Mouse (Mus musculus): Measurements from ENCODE around the gene Amph. TPM values are rescaled to one million over a fixed set of nuclear protein-coding genes. Genes with fewer than 3 reads are reported as not detected.
"Not testable (repeated sequence)": the region's sequence is repeated elsewhere in the genome, so short reads cannot be mapped to it uniquely, and the experiment has no call there.

Gene Amph
- 1.8 and 2.0 TPM in 2 replicates for polyA plus RNA-seq (2014; fragmentation: Nextera tagmentation; extraction: Ambion mirVana)

DNA sequence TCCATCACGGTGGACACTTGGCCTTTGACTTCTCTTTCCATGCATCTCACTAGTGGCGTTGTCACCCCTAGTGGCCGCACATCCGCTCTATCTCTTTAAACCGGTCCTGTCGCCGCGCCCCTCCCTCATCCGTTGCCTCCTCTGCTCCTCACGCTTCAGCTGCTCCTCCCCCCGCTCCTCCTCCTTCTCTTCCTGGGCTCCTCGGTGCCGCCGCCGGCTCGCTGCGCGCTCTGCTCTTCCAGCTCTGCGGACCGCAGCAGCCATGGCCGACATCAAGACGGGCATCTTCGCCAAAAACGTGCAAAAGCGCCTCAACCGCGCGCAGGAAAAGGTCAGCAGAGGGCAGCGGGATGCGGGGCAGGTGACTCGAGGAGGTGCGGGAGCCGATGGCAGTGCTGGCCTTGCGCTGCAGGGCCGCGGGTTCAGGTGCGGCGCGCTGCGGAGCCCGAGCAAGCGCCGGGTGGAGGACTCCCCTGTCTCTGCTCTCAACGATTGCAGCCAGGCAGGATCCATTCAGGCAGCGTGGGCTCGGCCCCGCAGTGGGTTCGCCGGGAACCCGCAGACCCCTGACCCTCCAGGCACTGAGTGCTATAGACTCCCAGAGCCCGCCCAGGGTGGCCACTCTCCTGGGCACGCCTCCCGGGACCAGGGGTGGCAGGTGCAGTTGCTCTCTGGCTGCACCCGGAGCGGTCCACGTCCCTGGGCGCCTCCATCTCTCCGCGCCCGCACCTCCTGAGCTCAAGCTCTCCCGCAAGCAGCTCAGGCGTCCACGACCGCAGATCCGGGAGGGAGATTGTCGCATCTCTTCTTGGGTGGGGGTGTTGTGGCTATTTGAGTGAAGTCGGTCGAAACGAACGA lies at the start of gene Amph:
Gene Amph, plus strand, starts transcription at position 35 of the 858 bp plus-strand sequence.
- Histone ChIP-seq H3K4me1 (ENCODE audit: control insufficient read depth, insufficient read depth, low read length) (no peaks in the 10 kb centered on the region), H3K4me3 (ENCODE audit: low read depth, low read length) (peak within 1 kb of the TSS; percentile 71), H3K27ac (ENCODE audit: low read depth, low read length) (no peak within 1 kb of the TSS), H3K4me2 (peak within 1 kb of the TSS; percentile 98), H3K9me3 (replicated peaks; ENCODE audit: control insufficient read depth, low read length) (no peaks in the 10 kb centered on the region), H3K36me3 (ENCODE audit: control insufficient read depth, insufficient read depth, low read length) (no peaks in the 10 kb centered on the region), H3K9ac (ENCODE audit: low read depth, low read length) (peak within 1 kb of the TSS; percentile 62), H3K27me3 (ENCODE audit: control insufficient read depth, insufficient read depth, low read length) (peaks cover 14% of the 10 kb centered on the region)
- ATAC-seq (replicated peaks; ENCODE audit: insufficient number of reproducible peaks, low FRiP score, low TSS enrichment), result peak; percentile 83
- WGBS (ENCODE audit: insufficient replicate concordance), result under 1% methylated on average over 70 of the region's 70 CpGs

GRCm38 (mm10) chr13:18903623-18904022 lies 44.4 kb upstream of the Amph start:
- Histone ChIP-seq H3K4me3 (ENCODE audit: low read depth, low read length) (no peak overlapping the region), H3K36me3 (ENCODE audit: control insufficient read depth, insufficient read depth, low read length) (no peaks in the 10 kb centered on the region), H3K27ac (ENCODE audit: low read depth, low read length) (no peak overlapping the region), H3K9ac (ENCODE audit: low read depth, low read length) (no peak overlapping the region), H3K4me1 (ENCODE audit: control insufficient read depth, insufficient read depth, low read length) (no peaks in the 10 kb centered on the region), H3K27me3 (ENCODE audit: control insufficient read depth, insufficient read depth, low read length) (no peaks in the 10 kb centered on the region), H3K9me3 (replicated peaks; ENCODE audit: control insufficient read depth, low read length) (no peaks in the 10 kb centered on the region), H3K4me2 (no peak overlapping the region)
- ATAC-seq (replicated peaks; ENCODE audit: insufficient number of reproducible peaks, low FRiP score, low TSS enrichment), result no peak
- WGBS (ENCODE audit: insufficient replicate concordance), result 86% methylated on average over 6 of the region's 6 CpGs

DNA sequence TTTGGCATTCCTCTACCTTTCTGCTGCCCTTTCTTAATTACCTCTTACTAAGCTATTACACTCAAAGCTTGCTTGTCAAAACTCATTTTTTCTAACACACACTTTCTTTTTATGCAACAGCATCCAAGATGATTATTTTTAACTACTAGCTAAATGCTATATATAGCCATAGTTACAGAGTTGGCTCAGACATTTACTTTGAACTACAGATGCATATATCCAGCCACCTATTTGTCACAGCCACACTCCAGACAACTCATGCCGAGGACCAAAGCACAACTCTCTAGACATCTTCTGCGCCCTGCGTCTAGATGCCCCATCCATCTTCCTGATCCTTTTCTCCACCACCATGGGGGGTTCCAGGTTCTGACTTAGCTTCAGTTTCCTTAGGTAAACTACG lies 33.2 kb upstream of the Amph start:
- no peak overlapping the region for H3K4me3 ChIP-seq (ENCODE audit: low read depth, low read length)
- no peaks in the 10 kb centered on the region for H3K27me3 ChIP-seq (ENCODE audit: control insufficient read depth, insufficient read depth, low read length)
- ATAC-seq (replicated peaks; ENCODE audit: insufficient number of reproducible peaks, low FRiP score, low TSS enrichment), result no peak
- H3K9me3 ChIP-seq (replicated peaks; ENCODE audit: control insufficient read depth, low read length), result no peaks in the 10 kb centered on the region
- no peaks in the 10 kb centered on the region for H3K36me3 ChIP-seq (ENCODE audit: control insufficient read depth, insufficient read depth, low read length)
- H3K27ac ChIP-seq (ENCODE audit: low read depth, low read length), result no peak overlapping the region
- 73% methylated on average over 4 of the region's 4 CpGs for WGBS (ENCODE audit: insufficient replicate concordance)
- H3K9ac ChIP-seq (ENCODE audit: low read depth, low read length), result no peak overlapping the region
- no peak overlapping the region for H3K4me2 ChIP-seq
- H3K4me1 ChIP-seq (ENCODE audit: control insufficient read depth, insufficient read depth, low read length), result no peaks in the 10 kb centered on the region; the same call in 1 of the 2 replicates

DNA sequence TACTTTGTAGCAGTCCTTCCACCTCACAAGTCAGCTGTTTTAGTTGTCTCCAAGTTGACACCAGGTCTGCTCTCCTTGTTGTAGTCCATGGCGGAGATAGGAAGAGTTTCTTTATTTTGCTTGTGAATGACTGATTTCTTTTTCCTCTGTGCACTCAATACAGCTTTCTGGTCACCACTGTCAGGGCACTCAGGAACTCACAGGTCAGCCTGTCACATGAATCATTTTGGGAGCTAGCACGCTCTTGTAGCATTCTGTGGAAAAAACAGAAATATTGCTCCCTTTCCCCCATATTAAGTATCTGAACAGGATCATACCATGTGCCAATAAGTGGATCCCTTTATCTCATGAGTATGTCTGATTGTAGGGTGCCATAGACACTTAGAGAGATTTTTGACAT lies 14.8 kb upstream of the Amph start:
- not testable (repeated sequence) for H3K9me3 ChIP-seq (replicated peaks; ENCODE audit: control insufficient read depth, low read length); H3K4me2 ChIP-seq; H3K4me1 ChIP-seq (ENCODE audit: control insufficient read depth, insufficient read depth, low read length); H3K27ac ChIP-seq (ENCODE audit: low read depth, low read length); H3K9ac ChIP-seq (ENCODE audit: low read depth, low read length); H3K4me3 ChIP-seq (ENCODE audit: low read depth, low read length); H3K36me3 ChIP-seq (ENCODE audit: control insufficient read depth, insufficient read depth, low read length); ATAC-seq (replicated peaks; ENCODE audit: insufficient number of reproducible peaks, low FRiP score, low TSS enrichment); H3K27me3 ChIP-seq (ENCODE audit: control insufficient read depth, insufficient read depth, low read length)
- 38% methylated on average over 1 of the region's 2 CpGs for WGBS (ENCODE audit: insufficient replicate concordance)

DNA sequence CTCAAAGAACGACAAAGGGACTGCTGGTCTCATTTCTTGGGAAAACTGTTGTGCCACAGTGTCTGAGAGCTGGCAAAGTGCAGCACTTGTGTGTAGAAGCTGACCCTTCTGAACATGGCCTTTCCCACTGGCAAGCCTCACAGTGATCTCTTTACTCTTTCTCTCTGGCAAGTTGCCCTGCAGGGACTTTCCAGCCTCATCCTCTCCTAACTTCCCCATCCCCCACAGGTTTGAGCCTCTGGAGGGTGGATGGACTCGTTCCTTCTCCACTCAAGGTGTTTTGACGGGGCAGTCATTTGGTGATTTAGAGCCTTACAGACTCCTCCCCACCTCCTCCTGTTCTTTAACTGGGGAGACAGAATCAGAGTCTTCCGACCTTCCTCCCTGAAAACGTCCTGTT lies 319 bp upstream of the Amph start:
- no peak overlapping the region for H3K9ac ChIP-seq (ENCODE audit: low read depth, low read length)
- H3K4me2 ChIP-seq, result peak overlapping the region; percentile 98
- H3K27me3 ChIP-seq (ENCODE audit: control insufficient read depth, insufficient read depth, low read length), result peaks cover 14% of the 10 kb centered on the region
- H3K4me1 ChIP-seq (ENCODE audit: control insufficient read depth, insufficient read depth, low read length), result no peaks in the 10 kb centered on the region
- 0 out of 2 replicates have a peak, but pooled peaks have one; percentile 15 for ATAC-seq (replicated peaks; ENCODE audit: insufficient number of reproducible peaks, low FRiP score, low TSS enrichment)
- no peaks in the 10 kb centered on the region for H3K9me3 ChIP-seq (replicated peaks; ENCODE audit: control insufficient read depth, low read length)
- no peaks in the 10 kb centered on the region for H3K36me3 ChIP-seq (ENCODE audit: control insufficient read depth, insufficient read depth, low read length)
- H3K27ac ChIP-seq (ENCODE audit: low read depth, low read length), result no peak overlapping the region
- H3K4me3 ChIP-seq (ENCODE audit: low read depth, low read length), result peak overlapping the region; percentile 71
- 20% methylated on average over 5 of the region's 5 CpGs for WGBS (ENCODE audit: insufficient replicate concordance)

DNA sequence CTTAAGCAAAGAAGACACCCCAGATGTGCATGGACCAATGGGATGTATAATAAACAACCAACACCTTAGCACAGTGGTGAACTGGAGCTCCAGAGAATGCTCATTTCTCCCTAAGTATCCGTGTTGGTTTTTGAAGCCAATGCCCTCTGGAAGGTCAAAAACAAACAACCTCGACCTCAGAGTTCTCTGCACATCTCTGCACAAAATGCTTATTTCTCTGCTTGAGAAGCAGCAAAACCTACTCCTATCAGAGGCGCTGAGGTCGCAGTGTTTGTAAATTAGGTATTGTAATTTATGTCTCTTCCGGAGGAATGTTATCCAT lies 985 bp downstream of the Amph start:
- H3K4me1 ChIP-seq (ENCODE audit: control insufficient read depth, insufficient read depth, low read length), result no peaks in the 10 kb centered on the region
- no peaks in the 10 kb centered on the region for H3K9me3 ChIP-seq (replicated peaks; ENCODE audit: control insufficient read depth, low read length)
- peak overlapping the region; percentile 71 for H3K4me3 ChIP-seq (ENCODE audit: low read depth, low read length)
- ATAC-seq (replicated peaks; ENCODE audit: insufficient number of reproducible peaks, low FRiP score, low TSS enrichment), result no peak
- peak overlapping the region; percentile 98 for H3K4me2 ChIP-seq
- no peak overlapping the region for H3K27ac ChIP-seq (ENCODE audit: low read depth, low read length)
- WGBS (ENCODE audit: insufficient replicate concordance), result 9% methylated on average over 5 of the region's 5 CpGs
- no peaks in the 10 kb centered on the region for H3K36me3 ChIP-seq (ENCODE audit: control insufficient read depth, insufficient read depth, low read length)
- peaks cover 14% of the 10 kb centered on the region for H3K27me3 ChIP-seq (ENCODE audit: control insufficient read depth, insufficient read depth, low read length)
- H3K9ac ChIP-seq (ENCODE audit: low read depth, low read length), result peak overlapping the region; percentile 62; the same call in 1 of the 2 replicates

DNA sequence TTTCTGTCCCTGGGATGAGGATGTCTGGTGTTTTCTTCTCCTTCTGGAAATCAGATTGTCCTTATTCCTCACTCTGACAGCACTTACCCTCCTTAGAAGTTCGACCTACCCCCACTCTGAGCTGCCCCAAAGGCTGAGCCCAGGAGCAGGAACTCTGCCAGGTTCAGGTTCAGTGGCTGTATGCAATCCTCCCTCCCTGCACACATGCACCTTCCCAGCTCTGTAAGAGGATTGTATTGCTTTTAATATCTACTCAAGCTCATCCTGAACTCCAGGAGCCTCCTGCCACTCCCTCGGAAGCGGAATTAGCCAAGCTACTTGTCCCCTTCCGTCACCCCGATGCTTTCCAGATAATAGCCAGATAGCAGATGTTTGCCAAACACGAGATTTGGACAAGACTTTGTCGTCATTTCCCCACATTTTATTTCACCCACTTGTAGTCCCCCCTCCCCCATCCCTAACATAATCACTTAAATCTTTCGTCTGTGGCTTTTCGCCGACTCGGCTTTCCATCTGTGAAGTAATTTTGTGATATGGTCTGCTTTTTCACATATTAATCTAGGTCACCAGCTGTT lies 1.7 kb downstream of the Amph start:
- peaks cover 14% of the 10 kb centered on the region for H3K27me3 ChIP-seq (ENCODE audit: control insufficient read depth, insufficient read depth, low read length)
- no peak overlapping the region for H3K4me2 ChIP-seq
- H3K4me3 ChIP-seq (ENCODE audit: low read depth, low read length), result no peak overlapping the region
- H3K4me1 ChIP-seq (ENCODE audit: control insufficient read depth, insufficient read depth, low read length), result no peaks in the 10 kb centered on the region
- no peak overlapping the region for H3K27ac ChIP-seq (ENCODE audit: low read depth, low read length)
- no peak for ATAC-seq (replicated peaks; ENCODE audit: insufficient number of reproducible peaks, low FRiP score, low TSS enrichment)
- no peaks in the 10 kb centered on the region for H3K36me3 ChIP-seq (ENCODE audit: control insufficient read depth, insufficient read depth, low read length)
- 40% methylated on average over 11 of the region's 11 CpGs for WGBS (ENCODE audit: insufficient replicate concordance)
- no peaks in the 10 kb centered on the region for H3K9me3 ChIP-seq (replicated peaks; ENCODE audit: control insufficient read depth, low read length)
- H3K9ac ChIP-seq (ENCODE audit: low read depth, low read length), result no peak overlapping the region

GRCm38 (mm10) chr13:18953575-18953974 lies 5.6 kb downstream of the Amph start:
- Histone ChIP-seq H3K9me3 (replicated peaks; ENCODE audit: control insufficient read depth, low read length) (no peaks in the 10 kb centered on the region), H3K27ac (ENCODE audit: low read depth, low read length) (no peak overlapping the region), H3K36me3 (ENCODE audit: control insufficient read depth, insufficient read depth, low read length) (no peaks in the 10 kb centered on the region), H3K9ac (ENCODE audit: low read depth, low read length) (no peak overlapping the region), H3K4me2 (no peak overlapping the region), H3K27me3 (ENCODE audit: control insufficient read depth, insufficient read depth, low read length) (peaks cover 5% of the 10 kb centered on the region; the same call in 1 of the 2 replicates), H3K4me1 (ENCODE audit: control insufficient read depth, insufficient read depth, low read length) (no peaks in the 10 kb centered on the region), H3K4me3 (ENCODE audit: low read depth, low read length) (no peak overlapping the region)
- no peak for ATAC-seq (replicated peaks; ENCODE audit: insufficient number of reproducible peaks, low FRiP score, low TSS enrichment)
- WGBS (ENCODE audit: insufficient replicate concordance), result 76% methylated on average over 4 of the region's 4 CpGs

Measured in heart, embryonic 11.5 days (tissue).